Mouse (Mus musculus) kidney, postnatal 10 days (tissue): ENCODE data around the gene Stt3b.
"Not testable (repeated sequence)": the region's sequence is repeated elsewhere in the genome, so short reads cannot be mapped to it uniquely, and the experiment has no call there.

Experiments used
- DNase-seq: peaks from one replicate; pipeline ENCODE4 v3.0.0; 2021; ENCODE audit warnings: mixed read lengths

Gene Stt3b

GRCm38 (mm10) chr9:115317049-115317448 lies 6.8 kb upstream of the Stt3b start:
- DNase-seq: no peak

GRCm38 (mm10) chr9:115314556-115314955 lies 4.3 kb upstream of the Stt3b start:
- DNase-seq: no peak

- DNase-seq: no peak
These were observed 3.6 kb upstream of the Stt3b start for GRCm38 (mm10) chr9:115313830-115314229.

GRCm38 (mm10) chr9:115311223-115311520 lies 951 bp upstream of the Stt3b start:
- DNase-seq: peak; percentile 61

- peak; percentile 89 for DNase-seq
These were observed 260 bp downstream of the Stt3b start for GRCm38 (mm10) chr9:115309977-115310345.

GRCm38 (mm10) chr9:115309381-115309971 lies 745 bp downstream of the Stt3b start:
- no peak for DNase-seq

- DNase-seq: peak; percentile 31
These were observed 1.3 kb downstream of the Stt3b start for GRCm38 (mm10) chr9:115308941-115309380.

- DNase-seq: no peak
These were observed 1.8 kb downstream of the Stt3b start for GRCm38 (mm10) chr9:115308401-115308800.

- DNase-seq: peak; percentile 46
These were observed 4.0 kb downstream of the Stt3b start for GRCm38 (mm10) chr9:115306202-115306601.

- DNase-seq: no peak
These were observed 6.1 kb downstream of the Stt3b start for GRCm38 (mm10) chr9:115304149-115304548.

- DNase-seq: peak; percentile 23
These were observed 8.6 kb downstream of the Stt3b start for GRCm38 (mm10) chr9:115301593-115301992.

GRCm38 (mm10) chr9:115301002-115301579 lies 9.1 kb downstream of the Stt3b start:
- DNase-seq: no peak

GRCm38 (mm10) chr9:115296738-115297137 lies 13.5 kb downstream of the Stt3b start:
- DNase-seq: peak; percentile 34

GRCm38 (mm10) chr9:115293920-115294594 lies 16.2 kb downstream of the Stt3b start:
- no peak for DNase-seq

GRCm38 (mm10) chr9:115287774-115288434 lies 22.3 kb downstream of the Stt3b start:
- DNase-seq: no peak

GRCm38 (mm10) chr9:115284385-115284784 lies 25.8 kb downstream of the Stt3b start:
- DNase-seq: no peak

- no peak for DNase-seq
These were observed 26.8 kb downstream of the Stt3b start for GRCm38 (mm10) chr9:115283403-115283802.

- no peak for DNase-seq
These were observed 31.6 kb downstream of the Stt3b start for GRCm38 (mm10) chr9:115278641-115279040.

GRCm38 (mm10) chr9:115274806-115275205 lies 35.4 kb downstream of the Stt3b start:
- no peak for DNase-seq

- DNase-seq: no peak
These were observed 37.0 kb downstream of the Stt3b start for GRCm38 (mm10) chr9:115273095-115273649.

- DNase-seq: not testable (repeated sequence)
These were observed 37.8 kb downstream of the Stt3b start for GRCm38 (mm10) chr9:115272451-115272850.

GRCm38 (mm10) chr9:115271556-115271955 lies 38.7 kb downstream of the Stt3b start:
- DNase-seq: no peak

GRCm38 (mm10) chr9:115261896-115262295 lies 48.3 kb downstream of the Stt3b start:
- no peak for DNase-seq

GRCm38 (mm10) chr9:115261456-115261855 lies 48.8 kb downstream of the Stt3b start:
- peak; percentile 25 for DNase-seq
